Mouse (Mus musculus): Measurements from ENCODE around the gene Vmn1r114. TPM values are rescaled to one million over a fixed set of nuclear protein-coding genes. Genes with fewer than 3 reads are reported as not detected.
"Not testable (repeated sequence)": the region's sequence is repeated elsewhere in the genome, so short reads cannot be mapped to it uniquely, and the experiment has no call there.

The Vmn1r114 gene
- not detected in 2 replicates for polyA plus RNA-seq (2014; fragmentation: Nextera tagmentation; extraction: Ambion mirVana)

DNA sequence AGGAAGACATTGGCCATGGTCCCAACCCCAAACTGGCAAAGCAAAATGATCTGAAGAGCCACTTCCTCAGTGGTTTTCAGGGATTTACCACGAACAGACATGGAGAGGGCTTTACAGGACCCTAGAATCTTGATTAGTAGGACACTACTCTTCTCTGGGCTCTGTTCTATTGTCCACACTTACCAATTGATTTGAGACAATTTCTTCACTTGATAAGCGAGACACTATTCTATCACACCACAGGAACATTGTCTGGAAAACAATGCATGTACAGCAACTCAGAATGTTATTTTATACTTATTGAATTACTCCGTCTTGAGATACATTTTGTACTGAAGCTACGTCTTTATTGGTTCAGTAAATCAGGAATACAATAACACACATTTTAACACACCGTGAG, at the start of gene Vmn1r114:
Gene Vmn1r114 (minus strand): TSS at position 101 of the 400 bp plus-strand sequence.
- not testable (repeated sequence) for H3K9ac ChIP-seq; H3K4me2 ChIP-seq; ATAC-seq (ENCODE audit: insufficient read depth); H3K36me3 ChIP-seq (ENCODE audit: insufficient read depth); H3K27ac ChIP-seq (ENCODE audit: low read depth); H3K4me1 ChIP-seq (ENCODE audit: insufficient read depth); DNase-seq; H3K4me3 ChIP-seq (ENCODE audit: low read depth, low read length); H3K9me3 ChIP-seq (ENCODE audit: low read depth, low read length); H3K27me3 ChIP-seq (ENCODE audit: insufficient read depth, low read length)
- WGBS, result no CpG with 5 or more reads among the region's 5 CpGs

DNA sequence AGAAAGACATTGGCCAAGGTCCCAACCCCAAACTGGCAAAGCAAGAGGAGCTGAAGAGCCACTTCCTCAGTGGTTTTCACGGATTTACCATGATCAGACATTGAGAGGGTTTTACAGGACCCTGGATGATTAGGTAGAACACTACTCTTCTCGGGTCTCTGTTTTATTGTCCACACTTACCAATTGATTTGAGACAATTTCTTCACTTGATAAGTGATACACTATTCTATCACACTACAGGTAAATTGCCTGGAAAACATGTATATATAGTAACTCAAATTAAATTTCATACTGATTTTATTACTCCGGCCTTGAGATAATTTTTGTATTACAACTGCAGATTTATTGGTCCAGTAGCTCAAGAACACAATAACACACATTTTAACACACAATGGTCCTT, 32.9 kb upstream of the Vmn1r114 start, which contains the start of gene Vmn1r115:
Gene Vmn1r115 (minus strand): TSS at position 101 of the 400 bp plus-strand sequence.
- ATAC-seq (ENCODE audit: insufficient read depth); H3K9ac ChIP-seq; H3K27ac ChIP-seq (ENCODE audit: low read depth); H3K36me3 ChIP-seq (ENCODE audit: insufficient read depth); H3K4me3 ChIP-seq (ENCODE audit: low read depth, low read length); H3K4me2 ChIP-seq; DNase-seq; H3K4me1 ChIP-seq (ENCODE audit: insufficient read depth); H3K27me3 ChIP-seq (ENCODE audit: insufficient read depth, low read length); H3K9me3 ChIP-seq (ENCODE audit: low read depth, low read length): not testable (repeated sequence)
- WGBS, result 80% methylated on average over 1 of the region's 3 CpGs

DNA sequence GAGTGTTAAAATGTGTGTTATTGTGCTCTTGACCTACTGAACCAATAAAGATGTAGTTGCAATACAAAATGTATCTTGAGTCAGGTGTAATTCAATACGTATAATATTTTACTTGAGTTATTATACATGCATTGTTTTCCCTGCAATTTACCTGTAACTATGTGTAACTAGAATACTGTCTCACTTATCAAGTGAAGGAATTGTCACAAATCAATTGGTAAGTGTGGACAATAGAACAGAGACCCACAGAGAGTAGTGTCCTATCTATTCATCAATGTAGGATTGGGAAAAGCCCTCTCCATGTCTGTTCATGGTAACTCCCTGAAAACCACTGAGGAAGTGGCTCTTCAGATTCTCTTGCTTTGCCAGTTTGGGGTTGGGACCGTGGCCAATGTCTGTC, 25.0 kb downstream of the Vmn1r114 start, which contains the start of gene Vmn1r113:
Gene Vmn1r113 (plus strand): TSS at position 301 of the 400 bp plus-strand sequence.
- not testable (repeated sequence) for DNase-seq; H3K9me3 ChIP-seq (ENCODE audit: low read depth, low read length); H3K36me3 ChIP-seq (ENCODE audit: insufficient read depth); H3K4me2 ChIP-seq; H3K27ac ChIP-seq (ENCODE audit: low read depth); H3K4me1 ChIP-seq (ENCODE audit: insufficient read depth); H3K27me3 ChIP-seq (ENCODE audit: insufficient read depth, low read length); H3K4me3 ChIP-seq (ENCODE audit: low read depth, low read length); ATAC-seq (ENCODE audit: insufficient read depth); H3K9ac ChIP-seq
- 48% methylated on average over 2 of the region's 2 CpGs for WGBS

DNA sequence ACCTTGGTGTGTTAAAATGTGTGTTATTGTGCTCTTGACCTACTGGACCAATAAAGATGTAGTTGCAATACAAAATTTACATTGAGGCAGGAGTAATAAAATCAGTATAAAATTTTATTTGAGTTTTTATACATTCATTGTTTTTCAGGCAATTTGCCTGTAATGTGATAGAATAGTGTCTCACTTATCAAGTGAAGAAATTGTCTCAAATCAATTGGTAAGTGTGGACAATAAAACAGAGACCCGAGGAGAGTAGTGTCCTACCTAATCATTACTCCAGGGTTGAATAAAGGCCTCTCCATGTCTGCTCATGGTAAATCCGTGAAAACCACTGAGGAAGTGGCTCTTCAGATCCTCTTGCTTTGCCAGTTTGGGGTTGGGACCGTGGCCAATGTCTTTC, 41.1 kb downstream of the Vmn1r114 start, which contains the start of gene Vmn1r112:
Gene Vmn1r112 (plus strand): TSS at position 301 of the 400 bp plus-strand sequence.
- DNase-seq; H3K27me3 ChIP-seq (ENCODE audit: insufficient read depth, low read length); H3K9me3 ChIP-seq (ENCODE audit: low read depth, low read length); H3K9ac ChIP-seq; H3K36me3 ChIP-seq (ENCODE audit: insufficient read depth); H3K4me1 ChIP-seq (ENCODE audit: insufficient read depth); H3K27ac ChIP-seq (ENCODE audit: low read depth); ATAC-seq (ENCODE audit: insufficient read depth); H3K4me3 ChIP-seq (ENCODE audit: low read depth, low read length); H3K4me2 ChIP-seq: not testable (repeated sequence)
- no CpG with 5 or more reads among the region's 3 CpGs for WGBS

Other genes starting within 250 kb of the Vmn1r114 start
- not detected in 2 replicates for gene Gm4141, start 235.9 kb downstream of the Vmn1r114 start, polyA plus RNA-seq (2014; fragmentation: Nextera tagmentation; extraction: Ambion mirVana)
- gene Gm4513, start 213.2 kb downstream of the Vmn1r114 start, polyA plus RNA-seq (2014; fragmentation: Nextera tagmentation; extraction: Ambion mirVana), result not detected in 2 replicates
- gene Vmn1r107, start 143.3 kb downstream of the Vmn1r114 start, polyA plus RNA-seq (2014; fragmentation: Nextera tagmentation; extraction: Ambion mirVana), result not detected in 2 replicates
- not detected in 2 replicates for gene Vmn1r111, start 109.0 kb downstream of the Vmn1r114 start, polyA plus RNA-seq (2014; fragmentation: Nextera tagmentation; extraction: Ambion mirVana)
- not detected in 2 replicates for gene Gm10668, start 81.6 kb downstream of the Vmn1r114 start, polyA plus RNA-seq (2014; fragmentation: Nextera tagmentation; extraction: Ambion mirVana)
- not detected in 2 replicates for gene Vmn1r112, start 41.0 kb downstream of the Vmn1r114 start, polyA plus RNA-seq (2014; fragmentation: Nextera tagmentation; extraction: Ambion mirVana)
- not detected in 2 replicates for gene Vmn1r113, start 24.9 kb downstream of the Vmn1r114 start, polyA plus RNA-seq (2014; fragmentation: Nextera tagmentation; extraction: Ambion mirVana)
- gene Vmn1r115, start 32.8 kb upstream of the Vmn1r114 start, polyA plus RNA-seq (2014; fragmentation: Nextera tagmentation; extraction: Ambion mirVana), result not detected in 2 replicates
- gene Vmn1r116, start 60.1 kb upstream of the Vmn1r114 start, polyA plus RNA-seq (2014; fragmentation: Nextera tagmentation; extraction: Ambion mirVana), result not detected in 2 replicates
- not detected in 2 replicates for gene Vmn1r117, start 71.9 kb upstream of the Vmn1r114 start, polyA plus RNA-seq (2014; fragmentation: Nextera tagmentation; extraction: Ambion mirVana)
- gene Vmn1r118, start 100.2 kb upstream of the Vmn1r114 start, polyA plus RNA-seq (2014; fragmentation: Nextera tagmentation; extraction: Ambion mirVana), result not detected in 2 replicates
- gene Vmn1r119, start 200.3 kb upstream of the Vmn1r114 start, polyA plus RNA-seq (2014; fragmentation: Nextera tagmentation; extraction: Ambion mirVana), result not detected in 2 replicates
- gene Vmn1r120, start 241.6 kb upstream of the Vmn1r114 start, polyA plus RNA-seq (2014; fragmentation: Nextera tagmentation; extraction: Ambion mirVana), result not detected in 2 replicates